Mouse (Mus musculus) mesoderm, embryonic 11.5 days (tissue): ENCODE measurements at regions not wholly inside any gene's neighbourhood (a gene's known extent, or its start where the extent isn't known, plus 50 kb on each side); places are given as distances from the start of the nearest gene placed in this dataset.
A peak's percentile ranks its signal among the peaks of the same experiment; 100 is the strongest.

Source experiments
- DNase-seq: peaks from one replicate; pipeline ENCODE4 v3.0.0-alpha.2; 2012; ENCODE audit warnings: low read depth, low spot score

GRCm38 (mm10) chr17:85767201-85767862 lies 79.3 kb upstream of the Six2 start:
- no peak for DNase-seq

- DNase-seq, result peak; percentile 24
Measured at GRCm38 (mm10) chr17:85766556-85766955, 78.5 kb upstream of the Six2 start.

GRCm38 (mm10) chr17:85758581-85759098 lies 70.6 kb upstream of the Six2 start:
- DNase-seq, result no peak

- no peak for DNase-seq
Measured at GRCm38 (mm10) chr17:85757647-85758046, 69.6 kb upstream of the Six2 start.

- DNase-seq, result no peak
Measured at GRCm38 (mm10) chr17:85755557-85755956, 67.5 kb upstream of the Six2 start.

- DNase-seq, result peak; percentile 87
Measured at GRCm38 (mm10) chr17:85748649-85749081, 60.6 kb upstream of the Six2 start.

GRCm38 (mm10) chr17:85747976-85748648 lies 60.0 kb upstream of the Six2 start:
- DNase-seq, result peak; percentile 69
